Mouse (Mus musculus): ENCODE measurements at regions not wholly inside any gene's neighbourhood (a gene's known extent, or its start where the extent isn't known, plus 50 kb on each side); places are given as distances from the start of the nearest gene placed in this dataset.

DNA sequence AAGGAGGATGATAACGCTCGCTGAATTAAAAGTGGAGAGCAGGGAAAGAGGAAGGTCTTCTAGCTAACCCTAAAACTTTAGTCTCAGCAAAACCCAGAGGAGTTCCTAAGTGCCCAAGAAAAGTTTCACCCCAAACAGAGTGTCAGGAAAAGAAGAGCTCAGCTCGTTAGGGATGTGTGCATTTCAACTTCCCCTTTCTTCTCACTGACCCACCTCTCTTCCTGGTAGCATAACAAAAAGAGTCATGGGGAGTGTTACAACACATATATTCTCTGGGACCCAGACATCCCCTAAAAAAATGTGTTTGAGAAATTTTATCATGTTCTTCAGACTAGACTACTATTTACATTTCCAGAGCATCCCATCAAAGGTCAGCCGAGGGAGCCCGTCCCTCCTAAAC lies 432.6 kb downstream of the Mctp2 start:
- H3K27ac ChIP-seq (ENCODE audit: low read depth, low read length) = no peak overlapping the region
- no peak for ATAC-seq
- H3K9me3 ChIP-seq (ENCODE audit: control insufficient read depth, low read length) = no peaks in the 10 kb centered on the region
- no peak overlapping the region for H3K4me3 ChIP-seq (ENCODE audit: low read length)
- no peaks in the 10 kb centered on the region for H3K36me3 ChIP-seq (ENCODE audit: control insufficient read depth, insufficient read depth, low read length)
- H3K4me2 ChIP-seq (ENCODE audit: low read length) = no peak overlapping the region
- no peaks in the 10 kb centered on the region for H3K27me3 ChIP-seq (replicated peaks; ENCODE audit: control insufficient read depth, insufficient read depth, low read length)
- no peak overlapping the region for H3K9ac ChIP-seq (ENCODE audit: low read depth, low read length)
- no peaks in the 10 kb centered on the region for H3K4me1 ChIP-seq (ENCODE audit: control insufficient read depth, insufficient read depth, low read depth, low read length)
- 89% methylated on average over 5 of the region's 5 CpGs for WGBS

DNA sequence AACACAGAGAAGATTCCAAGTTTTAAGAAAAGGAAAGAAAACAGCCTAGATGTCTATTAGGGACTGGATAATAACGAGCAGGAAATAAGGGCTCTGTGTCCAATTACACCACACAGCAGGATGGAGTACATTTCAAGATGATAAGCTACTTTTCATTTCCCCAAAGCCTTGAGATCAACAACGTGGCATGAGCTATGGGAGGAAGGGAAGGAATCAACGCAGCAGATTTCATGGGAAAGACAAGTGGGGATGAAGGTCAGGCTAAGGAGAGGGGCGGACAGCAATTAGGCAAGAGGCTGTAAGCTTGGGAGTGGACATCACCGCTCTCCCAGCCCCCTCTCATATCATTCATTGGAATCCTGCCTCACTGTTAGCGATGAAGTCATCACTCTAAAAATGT lies 433.5 kb downstream of the Mctp2 start:
- 76% methylated on average over 6 of the region's 6 CpGs for WGBS
- H3K9ac ChIP-seq (ENCODE audit: low read depth, low read length) = no peak overlapping the region
- H3K4me3 ChIP-seq (ENCODE audit: low read length) = no peak overlapping the region
- no peaks in the 10 kb centered on the region for H3K4me1 ChIP-seq (ENCODE audit: control insufficient read depth, insufficient read depth, low read depth, low read length)
- H3K36me3 ChIP-seq (ENCODE audit: control insufficient read depth, insufficient read depth, low read length) = no peaks in the 10 kb centered on the region
- no peaks in the 10 kb centered on the region for H3K9me3 ChIP-seq (ENCODE audit: control insufficient read depth, low read length)
- no peak overlapping the region for H3K27ac ChIP-seq (ENCODE audit: low read depth, low read length)
- no peak for ATAC-seq
- no peak overlapping the region for H3K4me2 ChIP-seq (ENCODE audit: low read length)
- no peaks in the 10 kb centered on the region for H3K27me3 ChIP-seq (replicated peaks; ENCODE audit: control insufficient read depth, insufficient read depth, low read length)

DNA sequence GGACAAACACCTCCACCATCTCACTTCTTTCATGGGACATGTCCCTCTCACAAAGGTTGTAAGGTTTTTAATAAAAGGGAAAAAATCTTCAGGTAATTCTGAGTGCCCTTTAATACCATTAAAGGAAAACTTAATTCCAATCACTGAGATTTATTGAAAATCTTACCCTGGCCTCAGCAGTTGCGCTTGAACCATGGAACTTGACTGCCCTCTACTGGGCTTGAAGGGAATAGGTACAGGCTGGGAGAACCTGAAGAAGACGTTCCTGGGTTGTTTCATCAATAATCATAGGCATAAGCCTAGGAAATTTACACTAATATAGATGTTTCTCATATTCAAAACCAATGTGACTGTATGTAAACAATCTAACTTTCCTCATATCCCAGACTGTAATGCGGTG lies 439.3 kb downstream of the Mctp2 start:
- Histone ChIP-seq H3K27me3 (replicated peaks; ENCODE audit: control insufficient read depth, insufficient read depth, low read length) (no peaks in the 10 kb centered on the region), H3K27ac (ENCODE audit: low read depth, low read length) (no peak overlapping the region), H3K9me3 (ENCODE audit: control insufficient read depth, low read length) (no peaks in the 10 kb centered on the region), H3K4me3 (ENCODE audit: low read length) (no peak overlapping the region), H3K36me3 (ENCODE audit: control insufficient read depth, insufficient read depth, low read length) (no peaks in the 10 kb centered on the region), H3K4me2 (ENCODE audit: low read length) (no peak overlapping the region), H3K4me1 (ENCODE audit: control insufficient read depth, insufficient read depth, low read depth, low read length) (peaks cover 6% of the 10 kb centered on the region; the same call in 1 of the 2 replicates), H3K9ac (ENCODE audit: low read depth, low read length) (no peak overlapping the region)
- WGBS = 15% methylated on average over 3 of the region's 3 CpGs
- ATAC-seq = peak; percentile 52; the same call in 1 of the 2 replicates

DNA sequence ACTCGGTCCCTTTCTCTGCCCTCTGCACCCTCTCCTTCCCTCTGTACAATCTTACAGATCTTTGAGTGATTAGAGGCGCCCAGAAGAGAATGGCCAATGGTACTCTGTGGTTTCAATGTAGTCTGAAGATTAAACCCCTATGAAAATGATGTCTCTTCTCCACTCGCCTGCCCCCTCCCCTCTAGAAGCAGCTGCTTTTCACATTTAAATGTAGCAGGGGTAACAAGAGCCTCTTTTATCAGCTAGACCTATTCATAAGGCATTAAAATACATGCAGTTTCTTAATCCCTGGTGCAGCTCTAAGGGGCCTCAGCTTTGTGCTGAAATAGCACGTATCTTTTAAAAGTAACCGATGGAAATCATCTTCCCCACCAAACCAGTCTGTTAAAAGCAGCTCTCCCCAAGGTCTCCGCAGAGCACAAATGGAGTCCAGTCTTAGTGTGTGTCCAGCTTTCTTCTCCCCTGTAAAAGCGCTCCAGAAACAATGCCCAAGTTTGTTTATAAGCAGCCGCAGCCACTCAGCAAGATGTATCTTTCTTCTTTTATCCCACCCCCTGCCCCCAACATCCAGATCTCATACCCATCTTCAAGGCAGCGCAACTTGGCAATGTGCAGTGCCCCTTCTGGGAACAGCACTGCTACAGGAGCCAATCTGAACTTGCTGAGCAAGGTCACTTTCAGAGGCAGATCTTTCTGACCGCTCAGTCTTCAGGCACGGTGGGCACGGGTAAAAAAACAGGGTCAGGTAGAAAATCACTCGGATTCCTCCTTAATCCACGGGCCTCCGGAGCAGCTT lies 440.8 kb downstream of the Mctp2 start:
- Histone ChIP-seq H3K9ac (ENCODE audit: low read depth, low read length) (no peak overlapping the region), H3K36me3 (ENCODE audit: control insufficient read depth, insufficient read depth, low read length) (no peaks in the 10 kb centered on the region), H3K27me3 (replicated peaks; ENCODE audit: control insufficient read depth, insufficient read depth, low read length) (no peaks in the 10 kb centered on the region), H3K9me3 (ENCODE audit: control insufficient read depth, low read length) (no peaks in the 10 kb centered on the region), H3K4me3 (ENCODE audit: low read length) (no peak overlapping the region), H3K27ac (ENCODE audit: low read depth, low read length) (no peak overlapping the region), H3K4me1 (ENCODE audit: control insufficient read depth, insufficient read depth, low read depth, low read length) (peaks cover 6% of the 10 kb centered on the region; the same call in 1 of the 2 replicates), H3K4me2 (ENCODE audit: low read length) (peak overlapping the region; percentile 20)
- ATAC-seq = no peak
- WGBS = 23% methylated on average over 15 of the region's 15 CpGs

- no peak overlapping the region for H3K9ac ChIP-seq (ENCODE audit: low read depth, low read length)
- no peak overlapping the region for H3K27ac ChIP-seq (ENCODE audit: low read depth, low read length)
- 80% methylated on average over 3 of the region's 3 CpGs for WGBS
- H3K4me3 ChIP-seq (ENCODE audit: low read length) = no peak overlapping the region
- no peaks in the 10 kb centered on the region for H3K4me1 ChIP-seq (ENCODE audit: control insufficient read depth, insufficient read depth, low read depth, low read length)
- H3K4me2 ChIP-seq (ENCODE audit: low read length) = no peak overlapping the region
- H3K27me3 ChIP-seq (replicated peaks; ENCODE audit: control insufficient read depth, insufficient read depth, low read length) = no peaks in the 10 kb centered on the region
- ATAC-seq = no peak
- no peaks in the 10 kb centered on the region for H3K9me3 ChIP-seq (ENCODE audit: control insufficient read depth, low read length)
- H3K36me3 ChIP-seq (ENCODE audit: control insufficient read depth, insufficient read depth, low read length) = no peaks in the 10 kb centered on the region
These were observed 453.5 kb downstream of the Mctp2 start for GRCm38 (mm10) chr7:71852864-71853263.

GRCm38 (mm10) chr7:71849174-71849573 lies 457.2 kb downstream of the Mctp2 start:
- Histone ChIP-seq H3K4me1 (ENCODE audit: control insufficient read depth, insufficient read depth, low read depth, low read length) (no peaks in the 10 kb centered on the region), H3K4me2 (ENCODE audit: low read length) (no peak overlapping the region), H3K27ac (ENCODE audit: low read depth, low read length) (no peak overlapping the region), H3K9me3 (ENCODE audit: control insufficient read depth, low read length) (no peaks in the 10 kb centered on the region), H3K36me3 (ENCODE audit: control insufficient read depth, insufficient read depth, low read length) (no peaks in the 10 kb centered on the region), H3K4me3 (ENCODE audit: low read length) (no peak overlapping the region), H3K27me3 (replicated peaks; ENCODE audit: control insufficient read depth, insufficient read depth, low read length) (no peaks in the 10 kb centered on the region), H3K9ac (ENCODE audit: low read depth, low read length) (no peak overlapping the region)
- 75% methylated on average over 6 of the region's 6 CpGs for WGBS
- no peak for ATAC-seq

DNA sequence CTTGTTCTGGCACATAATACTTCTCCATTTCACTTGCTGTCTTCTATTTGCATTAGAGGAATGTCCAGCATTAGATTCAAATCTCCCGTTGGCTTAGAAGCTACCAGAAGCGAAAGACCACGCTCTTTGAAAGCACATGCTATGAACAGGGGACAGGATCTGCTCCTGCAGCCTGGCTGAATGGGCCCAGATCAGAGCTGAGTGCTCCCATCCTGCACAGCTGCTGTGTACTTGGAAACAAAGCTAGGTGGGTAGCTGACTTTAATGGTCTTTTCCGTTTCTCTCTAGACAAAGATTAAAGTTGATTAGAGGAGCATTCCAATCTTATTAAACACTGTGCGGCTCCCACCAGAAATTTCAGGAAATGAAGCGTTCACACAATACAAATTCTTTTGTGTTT lies 468.6 kb downstream of the Mctp2 start:
- H3K27me3 ChIP-seq (replicated peaks; ENCODE audit: control insufficient read depth, insufficient read depth, low read length) = no peaks in the 10 kb centered on the region
- H3K4me1 ChIP-seq (ENCODE audit: control insufficient read depth, insufficient read depth, low read depth, low read length) = no peaks in the 10 kb centered on the region
- no peak overlapping the region for H3K4me2 ChIP-seq (ENCODE audit: low read length)
- H3K4me3 ChIP-seq (ENCODE audit: low read length) = no peak overlapping the region
- ATAC-seq = no peak
- H3K36me3 ChIP-seq (ENCODE audit: control insufficient read depth, insufficient read depth, low read length) = no peaks in the 10 kb centered on the region
- H3K9ac ChIP-seq (ENCODE audit: low read depth, low read length) = no peak overlapping the region
- H3K9me3 ChIP-seq (ENCODE audit: control insufficient read depth, low read length) = no peaks in the 10 kb centered on the region
- WGBS = 63% methylated on average over 6 of the region's 6 CpGs
- no peak overlapping the region for H3K27ac ChIP-seq (ENCODE audit: low read depth, low read length)

DNA sequence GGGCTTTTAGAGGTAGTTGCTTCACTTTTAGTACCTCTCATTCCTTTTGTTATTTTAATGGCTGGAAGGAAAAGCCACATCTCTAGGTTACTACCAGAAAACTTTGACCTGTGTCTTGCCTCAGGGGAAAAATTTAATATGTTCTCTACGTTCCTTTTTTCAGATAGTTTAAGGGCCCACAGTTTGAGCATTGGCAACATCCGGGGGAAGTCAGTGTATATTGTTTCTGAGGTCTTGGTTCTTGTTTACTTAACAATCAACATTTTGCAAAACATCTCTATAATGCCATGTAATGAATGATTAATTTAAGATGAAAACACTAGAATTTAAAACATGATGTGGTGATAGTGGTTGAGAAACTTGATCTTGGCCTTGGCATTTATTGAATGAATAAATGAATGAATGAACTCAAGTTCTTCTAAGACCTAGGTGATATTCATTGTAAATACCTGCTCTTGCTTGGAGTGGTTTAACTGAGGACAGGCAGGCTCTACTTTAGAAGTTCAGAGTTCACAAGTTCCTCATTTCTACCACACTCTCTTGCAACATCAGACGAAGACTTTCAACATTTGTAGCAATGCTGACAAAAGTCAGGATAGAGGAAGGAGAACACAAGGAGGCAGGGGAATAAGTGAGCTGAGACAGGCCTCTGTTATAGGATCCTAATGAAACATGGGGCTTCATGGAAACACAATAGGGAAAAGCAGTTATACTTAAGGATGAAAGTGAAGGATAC lies 474.4 kb downstream of the Mctp2 start:
- Histone ChIP-seq H3K27ac (ENCODE audit: low read depth, low read length) (no peak overlapping the region), H3K4me3 (ENCODE audit: low read length) (no peak overlapping the region), H3K36me3 (ENCODE audit: control insufficient read depth, insufficient read depth, low read length) (no peaks in the 10 kb centered on the region), H3K9me3 (ENCODE audit: control insufficient read depth, low read length) (no peaks in the 10 kb centered on the region), H3K9ac (ENCODE audit: low read depth, low read length) (no peak overlapping the region), H3K4me1 (ENCODE audit: control insufficient read depth, insufficient read depth, low read depth, low read length) (no peaks in the 10 kb centered on the region), H3K4me2 (ENCODE audit: low read length) (no peak overlapping the region), H3K27me3 (replicated peaks; ENCODE audit: control insufficient read depth, insufficient read depth, low read length) (no peaks in the 10 kb centered on the region)
- 88% methylated on average over 3 of the region's 3 CpGs for WGBS
- no peak for ATAC-seq

- no peak overlapping the region for H3K4me3 ChIP-seq (ENCODE audit: low read length)
- no peak overlapping the region for H3K27ac ChIP-seq (ENCODE audit: low read depth, low read length)
- H3K9me3 ChIP-seq (ENCODE audit: control insufficient read depth, low read length) = no peaks in the 10 kb centered on the region
- no peaks in the 10 kb centered on the region for H3K4me1 ChIP-seq (ENCODE audit: control insufficient read depth, insufficient read depth, low read depth, low read length)
- no peak overlapping the region for H3K9ac ChIP-seq (ENCODE audit: low read depth, low read length)
- ATAC-seq = no peak
- no peaks in the 10 kb centered on the region for H3K36me3 ChIP-seq (ENCODE audit: control insufficient read depth, insufficient read depth, low read length)
- H3K4me2 ChIP-seq (ENCODE audit: low read length) = no peak overlapping the region
- 46% methylated on average over 6 of the region's 6 CpGs for WGBS
- no peaks in the 10 kb centered on the region for H3K27me3 ChIP-seq (replicated peaks; ENCODE audit: control insufficient read depth, insufficient read depth, low read length)
These were observed 476.8 kb downstream of the Mctp2 start for GRCm38 (mm10) chr7:71829567-71829966.
